Mouse (Mus musculus) C2C12 (cell line): ENCODE data around the gene Vmn2r118.

Source experiments
- CEBPB ChIP-seq: IDR thresholded peaks from one replicate; pipeline ENCODE4 v1.6.1; 2011; ENCODE audit warnings: low read depth, mild to moderate bottlenecking, control low read depth, moderate library complexity
- CTCF ChIP-seq: IDR thresholded peaks from one replicate; pipeline ENCODE4 v1.5.1; 2011; ENCODE audit not compliant: control insufficient read depth, insufficient read depth, insufficient read length
- USF1 ChIP-seq: IDR thresholded peaks from one replicate; pipeline ENCODE4 v1.6.1; 2011; ENCODE audit warnings: low read depth, mild to moderate bottlenecking, control low read depth, moderate library complexity

GRCm38 (mm10) chr17:55625092-55625491, at the start of gene Vmn2r118:
- TF ChIP-seq CTCF (no peak), CEBPB (no peak), USF1 (no peak)
